ENCODE assay signal across 8 mouse cellular contexts in genomic region chr13:49215128-49215503, GRCm38 (mm10). TPM values are rescaled to one million over a fixed set of nuclear protein-coding genes. Genes with fewer than 3 reads are reported as not detected.
DNase-seq lines count a peak whose midpoint lies in the region; ATAC-seq and TF ChIP-seq lines count a peak whose summit lies in the region.

No protein-coding gene starts in this region.

- H3K9ac ChIP-seq in embryonic facial prominence, embryonic 12.5 days = peak overlapping the region; percentile 85
- peak overlapping the region; percentile 68 for H3K9ac ChIP-seq in hindbrain, postnatal 0 days (replicated peaks; ENCODE audit: low read length)
- H3K9ac ChIP-seq in midbrain, postnatal 0 days (replicated peaks; ENCODE audit: low read length, poor library complexity, severe bottlenecking) = peak overlapping the region; percentile 59

- H3K4me3 ChIP-seq in left cerebral cortex, adult 2 months = peak overlapping the region; percentile 92
- peak overlapping the region; percentile 75 for H3K4me3 ChIP-seq in embryonic facial prominence, embryonic 12.5 days
- peak overlapping the region; percentile 65 for H3K4me3 ChIP-seq in hindbrain, postnatal 0 days (ENCODE audit: low read length)
- peak overlapping the region; percentile 60 for H3K4me3 ChIP-seq in midbrain, postnatal 0 days (ENCODE audit: low read depth, low read length)

- H3K36me3 ChIP-seq in embryonic facial prominence, embryonic 12.5 days = no peaks in the 10 kb centered on the region
- no peaks in the 10 kb centered on the region for H3K36me3 ChIP-seq in hindbrain, postnatal 0 days (ENCODE audit: insufficient read depth, low read length)
- no peaks in the 10 kb centered on the region for H3K36me3 ChIP-seq in midbrain, postnatal 0 days (ENCODE audit: insufficient read depth, low read length)

- TF ChIP-seq CTCF in left cerebral cortex, adult 2 months (IDR thresholded peaks at IDR 0.05) = no peak
- no peak for TF ChIP-seq CTCF in hindbrain, postnatal 0 days (IDR thresholded peaks at IDR 0.05; ENCODE audit: low read depth)
- no peak for TF ChIP-seq CTCF in midbrain, postnatal 0 days (IDR thresholded peaks at IDR 0.05)

- H3K27me3 ChIP-seq in embryonic facial prominence, embryonic 12.5 days = 0 out of 2 replicates have a peak, but pooled peaks cover 6% of the 10 kb centered on the region
- H3K27me3 ChIP-seq in hindbrain, postnatal 0 days (ENCODE audit: insufficient read depth, low read length) = no peaks in the 10 kb centered on the region
- no peaks in the 10 kb centered on the region for H3K27me3 ChIP-seq in midbrain, postnatal 0 days (ENCODE audit: insufficient read depth, low read length)

- intact Hi-C loops in left cerebral cortex, adult 2 months (cut with DNase I) = no loop called here

- H3K4me2 ChIP-seq in embryonic facial prominence, embryonic 12.5 days (replicated peaks) = peak overlapping the region; percentile 79
- H3K4me2 ChIP-seq in hindbrain, postnatal 0 days (ENCODE audit: low read depth, low read length) = peak overlapping the region; percentile 90
- peak overlapping the region; percentile 82 for H3K4me2 ChIP-seq in midbrain, postnatal 0 days (ENCODE audit: low read depth, low read length, poor library complexity, severe bottlenecking)

- H3K4me1 ChIP-seq in embryonic facial prominence, embryonic 12.5 days = peaks cover 45% of the 10 kb centered on the region
- peaks cover 28% of the 10 kb centered on the region for H3K4me1 ChIP-seq in hindbrain, postnatal 0 days (ENCODE audit: insufficient read depth, low read length)
- H3K4me1 ChIP-seq in midbrain, postnatal 0 days (ENCODE audit: insufficient read depth, low read length) = peaks cover 7% of the 10 kb centered on the region

- no peak for DNase-seq in left cerebral cortex, adult 2 months (ENCODE audit: extremely low spot score in 1 of 2, low spot score in 2 of 2)
- DNase-seq in left cerebral cortex, adult 8-10 months (ENCODE audit: low spot score in 2 of 2) = no peak
- no peak for DNase-seq in hindbrain, postnatal 0 days (ENCODE audit: low spot score)
- DNase-seq in midbrain, postnatal 0 days (ENCODE audit: low spot score) = no peak
- no peak for DNase-seq in layer of hippocampus, postnatal 14 days (ENCODE audit: low spot score in 2 of 2)
- DNase-seq in adrenal gland, adult (ENCODE audit: inconsistent age in 2 of 2, low spot score in 1 of 2) = no peak
- no peak for DNase-seq in kidney, adult 8-10 months

- ATAC-seq in embryonic facial prominence, embryonic 12.5 days (ENCODE audit: insufficient number of reproducible peaks, insufficient read depth, low FRiP score, low TSS enrichment) = no peak
- no peak for ATAC-seq in hindbrain, postnatal 0 days
- peak; percentile 3; the same call in 1 of the 2 replicates for ATAC-seq in midbrain, postnatal 0 days (ENCODE audit: low FRiP score)

- 7% methylated on average over 5 of the region's 5 CpGs for WGBS in embryonic facial prominence, embryonic 12.5 days
- WGBS in hindbrain, postnatal 0 days = 13% methylated on average over 5 of the region's 5 CpGs
- 13% methylated on average over 5 of the region's 5 CpGs for WGBS in midbrain, postnatal 0 days

- H3K9me3 ChIP-seq in embryonic facial prominence, embryonic 12.5 days = no peaks in the 10 kb centered on the region
- no peaks in the 10 kb centered on the region for H3K9me3 ChIP-seq in hindbrain, postnatal 0 days (ENCODE audit: low read length)
- no peaks in the 10 kb centered on the region for H3K9me3 ChIP-seq in midbrain, postnatal 0 days (ENCODE audit: low read length)

- H3K27ac ChIP-seq in left cerebral cortex, adult 2 months = peak overlapping the region; percentile 78
- H3K27ac ChIP-seq in embryonic facial prominence, embryonic 12.5 days = 0 out of 2 replicates have a peak overlapping the region, but pooled peaks have one; percentile 76
- peak overlapping the region; percentile 59; the same call in 1 of the 2 replicates for H3K27ac ChIP-seq in hindbrain, postnatal 0 days
- H3K27ac ChIP-seq in midbrain, postnatal 0 days (ENCODE audit: low read depth, low read length) = no peak overlapping the region

RNA-seq across cellular contexts. Expression of gene Card19, which starts 0.7 kb away (rescaled TPM):
- 10 to 100 TPM; 10.8 to 11.4 TPM for total RNA-seq in left cerebral cortex, adult 2 months (2021)
- 10 to 100 TPM; 10.7 to 18.4 (median 13.6) TPM for total RNA-seq in left cerebral cortex, adult 8-10 months (2022)
- 50.3 and 55.7 TPM in 2 replicates for polyA plus RNA-seq in embryonic facial prominence, embryonic 12.5 days (2016; fragmentation: Nextera tagmentation; extraction: Ambion mirVana)
- 18.4 and 34.8 TPM in 2 replicates for total RNA-seq in hindbrain, postnatal 0 days (2014; rRNA removed)
- 49.6 and 50.8 TPM in 2 replicates for polyA plus RNA-seq in hindbrain, postnatal 0 days (2015; fragmentation: Nextera tagmentation; extraction: Ambion mirVana)
- total RNA-seq in midbrain, postnatal 0 days (2014; rRNA removed) = 25.8 and 32.7 TPM in 2 replicates
- 39.8 and 44.5 TPM in 2 replicates for polyA plus RNA-seq in midbrain, postnatal 0 days (2015; fragmentation: Nextera tagmentation; extraction: Ambion mirVana)
- total RNA-seq in layer of hippocampus, postnatal 14 days (2021) = 10 to 100 TPM; 17.1 to 18.4 TPM

RNA-seq across cellular contexts. Expression of gene Ninj1, which starts 27.8 kb away (rescaled TPM):
- 10 to 100 TPM; 17.8 to 19.7 TPM for total RNA-seq in left cerebral cortex, adult 2 months (2021)
- 10 to 100 TPM; 20.1 to 21.3 (median 21.0) TPM for total RNA-seq in left cerebral cortex, adult 8-10 months (2022)
- polyA plus RNA-seq in embryonic facial prominence, embryonic 12.5 days (2016; fragmentation: Nextera tagmentation; extraction: Ambion mirVana) = 42.6 TPM in 2 replicates
- 44.1 and 54.4 TPM in 2 replicates for total RNA-seq in hindbrain, postnatal 0 days (2014; rRNA removed)
- 50.0 and 50.7 TPM in 2 replicates for polyA plus RNA-seq in hindbrain, postnatal 0 days (2015; fragmentation: Nextera tagmentation; extraction: Ambion mirVana)
- total RNA-seq in midbrain, postnatal 0 days (2014; rRNA removed) = 19.4 and 29.7 TPM in 2 replicates
- polyA plus RNA-seq in midbrain, postnatal 0 days (2015; fragmentation: Nextera tagmentation; extraction: Ambion mirVana) = 34.8 and 36.5 TPM in 2 replicates
- 10 to 100 TPM; 24.4 to 26.4 TPM for total RNA-seq in layer of hippocampus, postnatal 14 days (2021)

RNA-seq across cellular contexts. Expression of gene Susd3, which starts 33.4 kb away (rescaled TPM):
- 1 to 10 TPM; 1.8 to 2.2 TPM for total RNA-seq in left cerebral cortex, adult 2 months (2021)
- 1 to 10 TPM; 2.2 to 4.8 (median 3.5) TPM for total RNA-seq in left cerebral cortex, adult 8-10 months (2022)
- polyA plus RNA-seq in embryonic facial prominence, embryonic 12.5 days (2016; fragmentation: Nextera tagmentation; extraction: Ambion mirVana) = 1.2 and 1.8 TPM in 2 replicates
- total RNA-seq in hindbrain, postnatal 0 days (2014; rRNA removed) = 2.0 TPM in 1 of 2 replicates, not detected in the other
- polyA plus RNA-seq in hindbrain, postnatal 0 days (2015; fragmentation: Nextera tagmentation; extraction: Ambion mirVana) = 0.93 and 1.2 TPM in 2 replicates
- total RNA-seq in midbrain, postnatal 0 days (2014; rRNA removed) = 0.33 and 1.2 TPM in 2 replicates
- 0.63 and 0.92 TPM in 2 replicates for polyA plus RNA-seq in midbrain, postnatal 0 days (2015; fragmentation: Nextera tagmentation; extraction: Ambion mirVana)
- total RNA-seq in layer of hippocampus, postnatal 14 days (2021) = 1 to 10 TPM; 2.6 to 3.7 TPM
